Mouse (Mus musculus): ENCODE measurements around the gene Cpeb4.
A peak's percentile ranks its signal among the peaks of the same experiment; 100 is the strongest.

The Cpeb4 gene

GRCm38 (mm10) chr11:31847469-31847805 is 24.6 kb upstream of the Cpeb4 start:
- no peak for DNase-seq

GRCm38 (mm10) chr11:31848725-31849124 is 23.3 kb upstream of the Cpeb4 start:
- no peak for DNase-seq

- DNase-seq: peak; percentile 50 to 66
These were observed 21.7 kb upstream of the Cpeb4 start for GRCm38 (mm10) chr11:31850156-31850775.

- DNase-seq: peak; percentile 58
These were observed 21.0 kb upstream of the Cpeb4 start for GRCm38 (mm10) chr11:31850995-31851394.

GRCm38 (mm10) chr11:31851702-31852560 is 20.1 kb upstream of the Cpeb4 start:
- no peak for DNase-seq

- DNase-seq: no peak
These were observed 17.1 kb upstream of the Cpeb4 start for GRCm38 (mm10) chr11:31854955-31855354.

GRCm38 (mm10) chr11:31857479-31857878 is 14.5 kb upstream of the Cpeb4 start:
- DNase-seq: no peak

- no peak for DNase-seq
These were observed 10.7 kb upstream of the Cpeb4 start for GRCm38 (mm10) chr11:31861149-31861890.

GRCm38 (mm10) chr11:31867976-31868375 is 4.0 kb upstream of the Cpeb4 start:
- no peak for DNase-seq

- DNase-seq: peak; percentile 98 to 99
These were observed 1.6 kb upstream of the Cpeb4 start for GRCm38 (mm10) chr11:31870285-31871010.

GRCm38 (mm10) chr11:31871135-31871541 is 873 bp upstream of the Cpeb4 start:
- peak; percentile 57 to 58 for DNase-seq

- peak; percentile 48 to 49 for DNase-seq
These were observed 693 bp downstream of the Cpeb4 start for GRCm38 (mm10) chr11:31872546-31873261.

GRCm38 (mm10) chr11:31874071-31874470 is 2.1 kb downstream of the Cpeb4 start:
- no peak for DNase-seq

GRCm38 (mm10) chr11:31883671-31884070 is 11.7 kb downstream of the Cpeb4 start:
- no peak for DNase-seq

- DNase-seq: peak in 1 of 2 experiments; percentile 0
These were observed 13.8 kb downstream of the Cpeb4 start for GRCm38 (mm10) chr11:31885765-31886164.

- DNase-seq: no peak
These were observed 16.2 kb downstream of the Cpeb4 start for GRCm38 (mm10) chr11:31888229-31888628.

- no peak for DNase-seq
These were observed 20.1 kb downstream of the Cpeb4 start for GRCm38 (mm10) chr11:31892152-31892551.

- no peak for DNase-seq
These were observed 21.6 kb downstream of the Cpeb4 start for GRCm38 (mm10) chr11:31893639-31894038.

GRCm38 (mm10) chr11:31896065-31896792 is 24.2 kb downstream of the Cpeb4 start:
- no peak for DNase-seq

- no peak for DNase-seq
These were observed 24.9 kb downstream of the Cpeb4 start for GRCm38 (mm10) chr11:31896905-31897304.

GRCm38 (mm10) chr11:31899166-31899565 is 27.2 kb downstream of the Cpeb4 start:
- DNase-seq: no peak

Data from cerebellum, postnatal 36 days (tissue).